Mouse (Mus musculus): ENCODE measurements around the gene Cd151. TPM values are rescaled to one million over a fixed set of nuclear protein-coding genes. Genes with fewer than 3 reads are reported as not detected.

Gene Cd151
- polyA plus RNA-seq, 1 experiment = 66.0 TPM

DNA sequence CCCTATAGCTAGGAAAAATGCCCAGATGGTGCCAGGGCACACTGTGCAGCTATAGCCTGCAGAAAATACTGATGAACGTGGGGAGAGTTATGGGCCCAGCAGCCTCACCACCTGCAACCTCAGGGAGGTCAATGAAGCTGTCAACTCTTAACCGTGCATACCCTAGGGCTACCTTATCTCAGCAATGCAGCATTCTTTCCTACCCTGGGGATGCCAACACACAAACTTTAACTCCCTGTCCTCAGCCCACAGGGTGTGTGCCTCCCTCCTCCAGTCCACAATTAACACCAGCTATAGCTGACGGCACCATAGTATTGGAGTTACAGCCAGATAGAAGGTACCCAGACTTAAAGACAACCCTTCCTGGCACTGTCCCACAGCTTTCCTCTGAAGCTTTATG lies 51.7 kb downstream of the Cd151 start:
- TF ChIP-seq POLR2A (IDR thresholded peaks at IDR 0.05; ENCODE audit: extremely low read depth, insufficient read depth, low read length) (no peak), CTCF (IDR thresholded peaks at IDR 0.05; ENCODE audit: extremely low read depth, insufficient read depth, low read length) (no peak)
- H3K4me1 ChIP-seq (ENCODE audit: control insufficient read depth, insufficient read depth, low read length) = no peaks in the 10 kb centered on the region; the same call in 1 of the 2 replicates
- H3K4me3 ChIP-seq (ENCODE audit: insufficient read depth, low read length) = no peak overlapping the region
- no peak overlapping the region for H3K27ac ChIP-seq (ENCODE audit: insufficient read depth, low read length)

DNA sequence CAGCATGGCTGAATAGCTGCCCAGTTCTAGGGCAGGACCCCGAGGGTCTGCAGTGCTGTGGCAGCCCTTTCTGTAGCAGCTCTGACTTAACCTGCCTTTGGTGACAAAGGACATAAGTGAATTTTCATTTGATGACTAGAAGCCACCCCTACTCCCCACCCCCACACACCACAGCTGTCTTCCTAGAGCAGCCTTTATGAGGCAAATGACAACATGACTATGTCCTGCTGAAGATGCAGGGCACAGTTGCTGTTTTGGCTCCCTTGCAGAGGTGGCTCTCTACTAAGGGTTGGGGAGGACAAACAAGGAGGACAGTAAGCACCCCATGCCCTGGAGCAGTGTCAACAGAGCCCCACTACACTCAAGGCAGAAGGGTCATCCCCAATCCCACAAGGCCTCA lies 52.6 kb downstream of the Cd151 start:
- TF ChIP-seq POLR2A (IDR thresholded peaks at IDR 0.05; ENCODE audit: extremely low read depth, insufficient read depth, low read length) = no peak
- no peak for TF ChIP-seq CTCF (IDR thresholded peaks at IDR 0.05; ENCODE audit: extremely low read depth, insufficient read depth, low read length)
- Histone ChIP-seq H3K4me3 (ENCODE audit: insufficient read depth, low read length) (no peak overlapping the region), H3K4me1 (ENCODE audit: control insufficient read depth, insufficient read depth, low read length) (no peaks in the 10 kb centered on the region; the same call in 1 of the 2 replicates), H3K27ac (ENCODE audit: insufficient read depth, low read length) (no peak overlapping the region)

Other genes starting within 250 kb of the Cd151 start
- 24.3 and 26.0 TPM in 2 replicates for gene Phrf1, start 238.6 kb upstream of the Cd151 start, polyA plus RNA-seq (2012; rRNA removed)
- gene Irf7, start 200.9 kb upstream of the Cd151 start, polyA plus RNA-seq (2012; rRNA removed) = 6.8 and 7.5 TPM in 2 replicates
- 0.04 TPM in 1 of 2 replicates, not detected in the other for gene Cdhr5, start 190.6 kb upstream of the Cd151 start, polyA plus RNA-seq (2012; rRNA removed)
- 0.27 and 0.38 TPM in 2 replicates for gene Sct, start 188.3 kb upstream of the Cd151 start, polyA plus RNA-seq (2012; rRNA removed)
- gene Drd4, start 175.4 kb upstream of the Cd151 start, polyA plus RNA-seq (2012; rRNA removed) = 0.42 and 0.50 TPM in 2 replicates
- 31.8 and 35.5 TPM in 2 replicates for gene Deaf1, start 139.7 kb upstream of the Cd151 start, polyA plus RNA-seq (2012; rRNA removed)
- 56.7 and 59.2 TPM in 2 replicates for gene Tmem80, start 139.7 kb upstream of the Cd151 start, polyA plus RNA-seq (2012; rRNA removed)
- gene Eps8l2, start 128.5 kb upstream of the Cd151 start, polyA plus RNA-seq (2012; rRNA removed) = 6.7 and 6.8 TPM in 2 replicates
- gene Taldo1, start 75.2 kb upstream of the Cd151 start, polyA plus RNA-seq (2012; rRNA removed) = 182 and 193 TPM in 2 replicates
- gene Gatd1, start 53.3 kb upstream of the Cd151 start, polyA plus RNA-seq (2012; rRNA removed) = 57.0 and 58.9 TPM in 2 replicates
- gene Cend1, start 37.9 kb upstream of the Cd151 start, polyA plus RNA-seq (2012; rRNA removed) = 228 and 231 TPM in 2 replicates
- 242 and 244 TPM in 2 replicates for gene Slc25a22, start 29.5 kb upstream of the Cd151 start, polyA plus RNA-seq (2012; rRNA removed)
- gene Pidd1, start 23.4 kb upstream of the Cd151 start, polyA plus RNA-seq (2012; rRNA removed) = 2.7 and 2.8 TPM in 2 replicates
- 611 and 653 TPM in 2 replicates for gene Rplp2, start 20.0 kb upstream of the Cd151 start, polyA plus RNA-seq (2012; rRNA removed)
- gene Pnpla2, start 12.2 kb upstream of the Cd151 start, polyA plus RNA-seq (2012; rRNA removed) = 31.6 and 32.2 TPM in 2 replicates
- 4.8 and 7.4 TPM in 2 replicates for gene Cracr2b, start 6.3 kb upstream of the Cd151 start, polyA plus RNA-seq (2012; rRNA removed)
- gene Polr2l, start 7.7 kb downstream of the Cd151 start, polyA plus RNA-seq (2012; rRNA removed) = 49.3 and 52.1 TPM in 2 replicates
- gene Tspan4, start 7.8 kb downstream of the Cd151 start, polyA plus RNA-seq (2012; rRNA removed) = 32.4 and 33.0 TPM in 2 replicates
- gene Chid1, start 72.5 kb downstream of the Cd151 start, polyA plus RNA-seq (2012; rRNA removed) = 43.0 and 48.8 TPM in 2 replicates
- 70.2 and 75.7 TPM in 2 replicates for gene Ap2a2, start 94.8 kb downstream of the Cd151 start, polyA plus RNA-seq (2012; rRNA removed)
- 0.02 TPM in 1 of 2 replicates, not detected in the other for gene Muc6, start 187.9 kb downstream of the Cd151 start, polyA plus RNA-seq (2012; rRNA removed)
- gene Muc2, start 222.9 kb downstream of the Cd151 start, polyA plus RNA-seq (2012; rRNA removed) = 0.36 and 0.44 TPM in 2 replicates